Mouse (Mus musculus): Measurements from ENCODE around the gene Dusp18. TPM values are rescaled to one million over a fixed set of nuclear protein-coding genes. Genes with fewer than 3 reads are reported as not detected.

Dusp18 gene
- total RNA-seq (2012; rRNA removed) (0.81 and 0.92 TPM in 2 replicates), polyA plus RNA-seq (2012; ENCODE audit: insufficient read depth in 1 of 2, insufficient read length in 2 of 2, low read depth in 1 of 2, low replicate concordance in 2 of 2, missing spikeins in 1 of 2) (1 to 10 TPM in 1 of 2 experiments, not detected in 1; 2.2 TPM)

GRCm38 (mm10) chr11:3894406-3895281 lies at the start of gene Dusp18, which contains the start of gene 4921536K21Rik:
TSS of gene Dusp18 (plus strand) at chr11:3895240.
TSS of gene 4921536K21Rik (minus strand) at chr11:3895098.
- Histone ChIP-seq H3K9ac (ENCODE audit: control insufficient read depth, low read depth, low read length, poor library complexity, severe bottlenecking) (peak within 1 kb of the TSS; percentile 65), H3K4me3 (ENCODE audit: control insufficient read depth in 1 of 2, insufficient read depth in 1 of 2, low read depth in 2 of 2, low read length in 2 of 2) (peak within 1 kb of the TSS; percentile 45 to 66)
- peak; percentile 95 for DNase-seq (ENCODE audit: low read depth, low spot score)

GRCm38 (mm10) chr11:3846351-3846750 lies 48.7 kb upstream of the Dusp18 start:
- no peaks in the 10 kb centered on the region for H3K9me3 ChIP-seq (replicated peaks; ENCODE audit: insufficient read depth, low read length)
- H3K27me3 ChIP-seq (ENCODE audit: control insufficient read depth in 1 of 2, insufficient read depth in 2 of 2, low read length in 2 of 2), result peaks cover 1 to 3% of the 10 kb centered on the region in 2 experiments; a peak in 2 of 4 replicates
- no peaks in the 10 kb centered on the region; a peak in 1 of 4 replicates for H3K36me3 ChIP-seq (ENCODE audit: control insufficient read depth in 1 of 2, insufficient read depth in 2 of 2, low read length in 2 of 2)
- DNase-seq (ENCODE audit: low read depth, low spot score), result no peak
- no peak overlapping the region for H3K4me3 ChIP-seq (ENCODE audit: control insufficient read depth in 1 of 2, insufficient read depth in 1 of 2, low read depth in 2 of 2, low read length in 2 of 2)
- H3K9ac ChIP-seq (ENCODE audit: control insufficient read depth, low read depth, low read length, poor library complexity, severe bottlenecking), result no peak overlapping the region
- no peaks in the 10 kb centered on the region for H3K79me2 ChIP-seq (ENCODE audit: control insufficient read depth, insufficient read depth, low read length, poor library complexity)
- no peaks in the 10 kb centered on the region; a peak in 1 of 4 replicates for H3K4me1 ChIP-seq (ENCODE audit: control insufficient read depth in 1 of 2, insufficient read depth in 2 of 2, low read length in 2 of 2)
- TF ChIP-seq ZNF384 (IDR thresholded peaks at IDR 0.05; ENCODE audit: low read depth, low read length), result no peak
- no peak for TF ChIP-seq E2F4 (IDR thresholded peaks at IDR 0.05; ENCODE audit: borderline replicate concordance, low read depth, low read length)
- no peak for TF ChIP-seq ETS1 (IDR thresholded peaks at IDR 0.05; ENCODE audit: low read depth, low read length)
- TF ChIP-seq TBP (IDR thresholded peaks at IDR 0.05; ENCODE audit: low read depth, low read length), result no peak
- TF ChIP-seq SMC3 (IDR thresholded peaks at IDR 0.05; ENCODE audit: low read depth, low read length), result no peak
- no peak for TF ChIP-seq HCFC1 (IDR thresholded peaks at IDR 0.05; ENCODE audit: low read depth, low read length)
- no peak for TF ChIP-seq GATA1 (IDR thresholded peaks at IDR 0.05; ENCODE audit: low read depth, low read length)
- TF ChIP-seq TAL1 (IDR thresholded peaks at IDR 0.05; ENCODE audit: low read length), result no peak
- no peak for TF ChIP-seq MAFK (IDR thresholded peaks at IDR 0.05; ENCODE audit: borderline replicate concordance, low read depth, low read length)
- no peak for TF ChIP-seq RCOR1 (IDR thresholded peaks at IDR 0.05; ENCODE audit: low read depth, low read length)
- no peak for TF ChIP-seq CTCF (IDR thresholded peaks at IDR 0.05 in 2 of 3, conservative IDR thresholded peaks at IDR 0.05 in 1 of 3; ENCODE audit: control insufficient read depth in 1 of 3, insufficient read depth in 1 of 3, low read depth in 2 of 3, low read length in 3 of 3, poor library complexity in 1 of 3, severe bottlenecking in 1 of 3)
- no peak for TF ChIP-seq KAT2A (conservative IDR thresholded peaks at IDR 0.05; ENCODE audit: low read depth, low read length)
- no peak for TF ChIP-seq GABPA (IDR thresholded peaks at IDR 0.05; ENCODE audit: low read depth, low read length)
- TF ChIP-seq CHD2 (IDR thresholded peaks at IDR 0.05; ENCODE audit: low read length), result no peak
- H3K27ac ChIP-seq (ENCODE audit: control insufficient read depth, low read depth, low read length), result no peak overlapping the region

More at GRCm38 (mm10) chr11:3894406-3895281, at the start of gene Dusp18, which contains the start of gene 4921536K21Rik:
- H3K79me2 ChIP-seq (ENCODE audit: control insufficient read depth, insufficient read depth, low read length, poor library complexity), result no peaks in the 10 kb centered on the region
- H3K4me1 ChIP-seq (ENCODE audit: control insufficient read depth in 1 of 2, insufficient read depth in 2 of 2, low read length in 2 of 2), result peaks cover 0 to 4% of the 10 kb centered on the region in 2 experiments; a peak in 2 of 4 replicates
- peaks cover 0 to 3% of the 10 kb centered on the region in 2 experiments; a peak in 1 of 4 replicates for H3K27me3 ChIP-seq (ENCODE audit: control insufficient read depth in 1 of 2, insufficient read depth in 2 of 2, low read length in 2 of 2)
- TF ChIP-seq GATA1 (IDR thresholded peaks at IDR 0.05; ENCODE audit: low read depth, low read length) (peak; percentile 78), KAT2A (conservative IDR thresholded peaks at IDR 0.05; ENCODE audit: low read depth, low read length) (no peak), NRF1 (IDR thresholded peaks at IDR 0.05; ENCODE audit: insufficient read depth, low read depth, low read length, poor library complexity, severe bottlenecking) (no peak), NELFE (IDR thresholded peaks at IDR 0.05; ENCODE audit: low read depth, low read length) (no peak), MYC (IDR thresholded peaks at IDR 0.05; ENCODE audit: low read depth, low read length) (peak; percentile 83), MXI1 (IDR thresholded peaks at IDR 0.05; ENCODE audit: low read depth, low read length) (peak; percentile 99), ELF1 (IDR thresholded peaks at IDR 0.05; ENCODE audit: low read depth, low read length) (peak; percentile 72; the same call in 1 of the 2 replicates), USF1 (IDR thresholded peaks at IDR 0.05; ENCODE audit: low read depth, low read length) (peak; percentile 83), MAX (IDR thresholded peaks at IDR 0.05; ENCODE audit: low read length) (peak; percentile 85), USF2 (IDR thresholded peaks at IDR 0.05; ENCODE audit: borderline replicate concordance in 1 of 2, insufficient read depth in 1 of 2, low read depth in 1 of 2, low read length in 2 of 2) (no peak), SIN3A (IDR thresholded peaks at IDR 0.05; ENCODE audit: low read length) (peak; percentile 99), HCFC1 (IDR thresholded peaks at IDR 0.05; ENCODE audit: low read depth, low read length) (peak; percentile 29; the same call in 1 of the 2 replicates), ETS1 (IDR thresholded peaks at IDR 0.05; ENCODE audit: low read depth, low read length) (no peak), POLR2A (IDR thresholded peaks at IDR 0.05; ENCODE audit: control insufficient read depth in 1 of 2, insufficient read depth in 1 of 2, low read depth in 1 of 2, low read length in 2 of 2, poor library complexity in 1 of 2) (peak; percentile 54 to 64; a peak in 2 of 4 replicates), CHD2 (IDR thresholded peaks at IDR 0.05; ENCODE audit: low read length) (no peak), ZMIZ1 (IDR thresholded peaks at IDR 0.05; ENCODE audit: low read depth, low read length) (no peak), TBP (IDR thresholded peaks at IDR 0.05; ENCODE audit: low read depth, low read length) (0 out of 2 replicates have a peak, but pooled peaks have one; percentile 37)
- H3K36me3 ChIP-seq (ENCODE audit: control insufficient read depth in 1 of 2, insufficient read depth in 2 of 2, low read length in 2 of 2), result no peaks in the 10 kb centered on the region
- peak within 1 kb of the TSS; percentile 45 for H3K27ac ChIP-seq (ENCODE audit: control insufficient read depth, low read depth, low read length)
- no peaks in the 10 kb centered on the region for H3K9me3 ChIP-seq (replicated peaks; ENCODE audit: insufficient read depth, low read length)

Data from MEL (cell line).